ENCODE assay signal across 11 mouse cellular contexts in the genomic region with DNA sequence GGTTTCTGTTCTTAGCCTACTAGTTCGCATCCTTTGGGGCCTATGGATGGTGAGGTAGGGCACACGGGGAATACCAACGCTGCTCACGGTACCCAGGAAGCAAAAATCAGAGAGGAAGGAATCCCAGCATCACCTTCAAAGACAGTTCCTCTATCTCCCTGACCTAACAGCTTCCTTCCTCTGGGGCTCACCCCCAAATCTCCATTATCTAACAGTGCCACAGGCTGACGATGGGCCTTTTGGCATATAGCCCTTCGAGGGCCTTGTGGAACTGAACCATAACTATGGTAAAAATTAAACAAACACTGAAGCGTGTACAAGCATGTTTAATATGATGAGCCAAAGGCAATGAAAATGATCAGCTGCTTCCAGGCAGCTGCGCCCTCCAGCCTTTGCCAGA.
"Had no signal": no experiment of that assay in that cellular context is flagged by ENCODE, and none has a peak within 500 bp of the region (broad histone marks: within the 10 kb centered on the region; RNA-seq: fewer than 3 reads in every experiment).

No protein-coding gene starts in this region.

- H3K27ac ChIP-seq: limb, embryonic 15.5 days; liver, embryonic 12.5 days; midbrain, embryonic 12.5 days had no signal

- ATAC-seq: hindbrain, embryonic 16.5 days; inflammation-experienced regulatory T-cells, adult 6 months; intestine, postnatal 0 days; liver, embryonic 12.5 days had no signal

- H3K9ac ChIP-seq: limb, embryonic 15.5 days; liver, embryonic 12.5 days; midbrain, embryonic 12.5 days had no signal

- H3K4me2 ChIP-seq: limb, embryonic 15.5 days; liver, embryonic 12.5 days; midbrain, embryonic 12.5 days had no signal

- H3K4me3 ChIP-seq: limb, embryonic 15.5 days; liver, embryonic 12.5 days; megakaryocyte, embryonic 14.5 days; midbrain, embryonic 12.5 days had no signal

- H3K27me3 ChIP-seq: limb, embryonic 15.5 days; liver, embryonic 12.5 days; megakaryocyte, embryonic 14.5 days; midbrain, embryonic 12.5 days had no signal

- H3K9me3 ChIP-seq: limb, embryonic 15.5 days; liver, embryonic 12.5 days; megakaryocyte, embryonic 14.5 days; midbrain, embryonic 12.5 days had no signal

- H3K36me3 ChIP-seq: limb, embryonic 15.5 days; liver, embryonic 12.5 days; midbrain, embryonic 12.5 days had no signal

- H3K4me1 ChIP-seq: midbrain, embryonic 12.5 days had no signal

- DNase-seq: layer of hippocampus, postnatal 36 days; right cerebral cortex, adult 18-20 months; right cerebral cortex, postnatal 25 days; thymus, postnatal 36 days had no signal
